Mouse (Mus musculus): Measurements from ENCODE around the gene Itprid1.

The Itprid1 gene

DNA sequence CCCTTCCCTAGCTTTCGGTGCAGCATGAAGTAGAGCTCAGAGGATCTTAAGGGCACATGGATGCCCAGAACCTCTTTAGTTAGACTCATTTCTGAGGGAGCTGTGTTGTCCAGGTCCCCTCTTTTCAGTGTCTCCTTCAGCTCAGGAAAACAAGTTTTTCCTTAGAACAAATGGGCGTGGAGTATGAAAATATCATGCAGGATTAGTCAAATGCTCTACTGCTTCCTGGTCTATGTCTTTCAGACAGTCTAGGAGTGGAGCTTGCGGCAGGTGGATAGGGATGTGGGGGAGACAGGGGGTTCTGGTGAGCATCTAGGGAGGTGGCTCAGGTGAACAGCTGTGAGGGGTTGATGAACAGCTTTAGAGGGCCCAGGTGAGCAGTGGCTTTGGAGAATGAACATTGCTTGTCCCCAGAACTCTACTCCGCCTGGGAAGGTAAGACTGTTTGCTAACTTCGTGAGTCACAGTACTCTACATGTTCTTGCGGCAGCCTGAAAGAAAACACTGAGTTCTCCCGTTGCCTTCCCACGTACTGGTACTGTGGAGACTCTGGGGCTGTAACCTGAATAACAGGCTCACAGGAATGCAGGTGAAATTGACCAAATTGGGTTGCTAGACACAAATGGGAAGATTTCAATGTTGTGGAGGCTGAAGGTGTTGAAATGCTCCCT, at the start of gene Itprid1:
Gene Itprid1, plus strand, starts transcription at position 246 of the 671 bp plus-strand sequence.
- DNase-seq, result no peak

DNA sequence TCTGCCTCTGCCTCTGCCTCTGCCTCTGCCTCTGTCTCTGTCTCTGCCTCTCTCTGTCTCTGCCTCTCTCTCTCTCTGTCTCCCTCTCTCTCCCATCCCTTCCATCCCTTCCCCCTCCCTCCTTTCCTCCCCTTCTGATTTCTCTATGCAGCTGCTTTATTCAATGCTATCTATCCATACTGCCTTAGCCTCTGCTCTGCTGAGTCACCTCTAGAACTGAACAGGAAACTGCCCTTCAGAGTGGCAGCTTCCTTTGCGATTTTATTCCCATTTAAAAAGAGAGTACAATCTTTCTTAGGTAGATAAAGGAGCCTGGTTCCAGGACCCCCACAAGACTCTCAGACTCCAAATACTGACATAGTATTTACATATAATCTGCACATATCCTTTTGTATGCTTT, 47.1 kb upstream of the Itprid1 start:
- no peak for DNase-seq

- DNase-seq, result no peak
These were observed 44.7 kb upstream of the Itprid1 start for GRCm38 (mm10) chr6:55791852-55792496.

GRCm38 (mm10) chr6:55792536-55792935, 44.2 kb upstream of the Itprid1 start:
- no peak for DNase-seq

DNA sequence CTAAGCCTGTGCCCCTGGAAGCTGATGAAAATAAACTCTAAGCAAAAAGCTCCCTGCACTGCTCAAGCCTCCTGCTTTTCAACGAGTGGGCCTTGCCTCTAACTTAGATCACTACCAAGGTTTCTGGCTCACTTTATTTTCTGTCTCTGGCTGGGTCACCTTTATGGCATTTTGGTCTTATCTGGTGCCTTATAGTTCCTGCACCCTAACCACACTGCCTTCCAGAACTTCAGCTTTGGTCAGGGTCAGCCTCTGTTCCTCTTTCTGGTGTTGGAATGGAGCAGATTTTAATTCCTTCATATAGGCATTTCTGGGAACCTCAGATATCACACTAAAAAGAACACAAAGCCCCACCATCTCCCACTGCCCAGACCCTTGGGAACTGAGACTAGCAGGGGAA, 34.0 kb upstream of the Itprid1 start:
- no peak for DNase-seq

DNA sequence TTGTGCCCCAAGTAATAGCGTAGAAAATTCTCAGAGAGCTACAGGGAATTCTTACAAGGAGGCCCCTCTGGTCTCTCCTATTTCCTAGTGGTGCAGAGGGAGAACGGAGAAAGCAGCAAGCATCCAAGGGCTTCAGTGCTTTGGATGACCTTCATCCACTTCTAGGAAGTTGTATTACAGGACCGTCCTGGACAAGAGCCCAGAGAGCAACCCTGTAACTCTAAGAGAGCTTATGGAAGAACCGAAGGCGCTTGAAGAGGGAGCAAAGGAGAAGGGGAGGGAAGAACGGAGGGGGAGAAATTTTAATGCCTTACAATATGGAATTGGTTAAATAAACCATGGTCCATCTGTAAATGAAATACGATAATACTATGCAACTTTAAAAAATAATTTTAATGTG, 33.3 kb upstream of the Itprid1 start:
- no peak for DNase-seq

GRCm38 (mm10) chr6:55803991-55804680, 32.6 kb upstream of the Itprid1 start:
- DNase-seq, result peak; percentile 20

- no peak for DNase-seq
These were observed 32.1 kb upstream of the Itprid1 start for GRCm38 (mm10) chr6:55804681-55805000.

DNA sequence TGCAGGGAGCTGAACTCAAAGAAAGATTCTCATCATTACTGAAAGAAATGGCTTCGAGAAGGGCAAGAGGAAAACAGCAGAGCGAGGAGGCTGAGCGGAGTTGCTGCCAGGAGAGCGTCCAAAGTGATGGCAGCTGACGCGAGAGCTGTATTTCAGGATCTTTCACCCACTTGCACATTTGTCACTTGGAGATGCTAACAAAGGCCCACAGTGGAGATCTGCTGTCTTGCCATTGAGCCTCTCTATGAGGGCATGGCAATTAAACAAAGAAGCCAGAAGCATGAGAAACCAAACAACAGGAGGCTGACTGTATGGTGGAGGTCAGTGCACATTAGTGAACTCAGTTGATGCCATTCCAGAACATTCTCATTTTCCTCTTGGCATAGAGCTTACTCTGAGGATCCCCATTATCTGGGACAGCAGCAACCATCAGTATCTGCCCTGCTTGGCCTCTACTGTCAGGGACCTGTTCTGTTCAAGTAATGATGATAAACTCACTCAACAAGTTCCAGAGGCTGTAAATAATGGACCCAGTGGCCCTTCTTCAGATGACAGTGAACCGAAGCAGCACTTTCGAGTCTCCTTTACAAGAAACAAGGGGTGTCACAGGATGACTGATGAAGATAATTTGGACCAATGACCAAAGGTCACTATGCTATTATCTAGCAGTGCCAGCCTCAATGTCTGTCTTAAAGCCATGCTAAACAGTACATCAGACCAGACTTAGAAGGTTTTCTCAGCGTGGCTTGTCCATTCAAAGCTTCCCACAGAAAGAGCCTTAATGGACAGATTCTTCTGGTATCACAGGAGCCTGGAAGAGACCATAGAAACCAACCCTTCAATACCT, 31.2 kb upstream of the Itprid1 start:
- DNase-seq, result no peak

GRCm38 (mm10) chr6:55806537-55806936, 30.2 kb upstream of the Itprid1 start:
- DNase-seq, result no peak

- DNase-seq, result no peak
These were observed 28.0 kb upstream of the Itprid1 start for GRCm38 (mm10) chr6:55808692-55809091.

DNA sequence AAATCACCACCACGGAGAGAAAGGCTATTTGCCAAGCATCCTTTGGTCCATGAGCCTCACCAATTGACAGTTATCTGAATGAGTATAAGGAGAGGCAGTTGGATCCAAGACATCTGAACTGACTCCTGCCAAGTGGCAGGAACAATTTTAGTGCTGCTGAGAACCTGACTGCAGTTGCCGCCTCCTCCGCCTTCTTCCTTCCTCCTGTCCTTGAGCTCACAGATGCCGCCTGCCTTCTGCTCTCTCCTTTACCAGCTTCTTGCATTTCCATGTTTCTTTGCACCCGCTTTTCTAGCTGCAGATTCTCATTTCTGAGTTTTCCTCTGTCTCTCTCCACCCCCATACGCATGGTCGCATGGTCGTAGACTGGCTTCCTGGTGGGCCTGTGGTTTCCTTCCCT, 25.5 kb upstream of the Itprid1 start:
- no peak for DNase-seq

GRCm38 (mm10) chr6:55812353-55812752, 24.3 kb upstream of the Itprid1 start:
- DNase-seq, result no peak

DNA sequence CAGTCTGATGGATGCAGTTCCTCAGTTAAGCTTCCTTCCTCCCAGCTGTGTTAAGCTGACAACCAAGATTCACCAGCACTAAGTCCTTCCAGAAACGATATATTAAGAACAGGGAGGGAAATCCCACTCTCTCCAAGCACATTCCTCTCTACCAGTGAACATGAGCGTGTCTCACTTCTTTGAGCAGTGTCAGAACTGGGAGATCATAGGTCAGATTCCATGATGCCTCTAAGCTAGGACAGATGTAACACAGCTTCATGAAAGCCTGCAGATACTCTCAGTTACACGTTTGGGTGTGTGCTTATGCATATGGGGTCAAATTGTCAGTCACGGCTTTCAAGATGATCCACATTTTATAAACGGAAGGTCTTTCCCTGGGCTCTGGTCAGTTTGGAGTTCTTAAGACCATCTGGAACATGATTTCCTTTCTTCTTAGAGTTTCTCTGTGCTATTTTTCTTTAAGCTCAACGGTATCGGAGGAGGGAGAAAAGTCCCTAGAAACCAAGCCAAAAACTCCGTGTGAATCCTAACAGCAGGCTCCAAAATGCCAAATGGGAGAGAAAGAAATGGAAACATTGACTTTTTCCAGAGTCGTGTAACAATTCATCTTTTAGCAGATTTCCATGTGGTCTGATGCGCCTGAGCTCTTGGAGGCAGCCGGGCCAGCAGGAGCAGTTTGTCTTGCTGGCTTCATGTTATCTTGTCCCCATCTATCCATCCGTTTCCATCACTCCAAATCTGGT, 22.3 kb upstream of the Itprid1 start:
- DNase-seq, result no peak

- DNase-seq, result no peak
These were observed 19.8 kb upstream of the Itprid1 start for GRCm38 (mm10) chr6:55816911-55817310.

DNA sequence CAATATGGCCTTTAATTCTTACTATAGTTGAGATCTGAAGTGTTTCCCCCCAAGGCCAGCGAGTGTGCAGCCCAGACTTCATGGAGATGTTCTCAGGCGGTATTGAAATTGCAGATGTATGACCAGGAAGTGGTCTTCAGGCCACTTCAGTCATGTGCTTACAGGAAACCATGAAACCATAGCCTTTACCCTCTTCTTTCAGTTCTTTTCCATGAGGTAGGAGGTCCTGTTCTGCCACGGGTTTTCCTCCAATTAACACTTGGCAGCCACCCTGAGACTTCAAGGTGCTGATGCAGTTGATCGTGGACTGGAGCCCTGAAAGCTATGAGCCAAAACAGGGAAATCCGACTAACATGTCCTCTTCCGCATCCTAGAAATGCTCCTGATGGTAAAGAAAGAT, 7.0 kb upstream of the Itprid1 start:
- DNase-seq, result no peak

GRCm38 (mm10) chr6:55852589-55852988, 15.9 kb downstream of the Itprid1 start:
- DNase-seq, result no peak

DNA sequence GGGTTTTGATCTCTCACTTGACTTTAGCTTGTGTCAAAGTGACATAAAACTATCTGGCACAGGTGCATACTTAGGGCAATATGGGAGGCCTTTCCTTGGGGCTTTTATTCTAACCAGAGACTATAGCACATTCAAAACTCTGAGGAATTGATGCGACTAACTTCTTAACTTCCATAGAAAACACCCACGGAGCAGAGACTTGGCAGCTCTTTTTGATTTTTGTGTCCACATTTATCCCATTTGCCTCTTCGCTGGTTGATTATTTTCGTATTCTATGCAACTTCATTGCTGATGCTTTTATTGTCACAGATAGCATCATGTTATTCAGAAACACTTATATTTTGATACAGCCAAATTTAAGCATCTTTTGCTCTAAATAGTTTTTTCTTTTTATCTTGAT, 19.4 kb downstream of the Itprid1 start:
- no peak for DNase-seq

GRCm38 (mm10) chr6:55865206-55865605, 28.5 kb downstream of the Itprid1 start:
- DNase-seq, result no peak

GRCm38 (mm10) chr6:55879356-55879960, 42.8 kb downstream of the Itprid1 start:
- DNase-seq, result no peak

DNA sequence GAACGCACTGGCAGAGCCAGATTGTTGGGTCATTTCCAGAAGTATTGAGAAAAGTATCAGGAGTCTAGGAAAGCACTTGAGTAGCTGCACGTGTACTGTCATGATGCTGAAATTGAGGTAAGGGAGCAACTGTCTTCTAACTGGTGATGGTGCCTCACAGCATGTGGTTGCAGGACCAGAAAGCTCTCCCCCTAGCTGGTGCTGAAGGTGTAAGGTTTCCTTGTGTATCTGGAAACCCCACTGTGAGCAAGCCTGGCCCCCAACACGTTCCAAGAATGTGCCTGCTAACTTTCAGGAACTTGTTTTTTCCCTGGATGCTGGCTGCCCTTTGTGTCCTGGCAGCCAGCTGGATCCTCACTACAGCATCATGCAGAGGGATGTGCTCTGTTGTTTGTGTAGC, 44.2 kb downstream of the Itprid1 start:
- no peak for DNase-seq

GRCm38 (mm10) chr6:55887598-55887997, 50.9 kb downstream of the Itprid1 start:
- no peak for DNase-seq

All from cerebellum, adult 11-12 months (tissue).